40 mouse cellular contexts compared by ENCODE assay signal in genomic region chrX:49618721-49619120, GRCm38 (mm10). TPM values are rescaled to one million over a fixed set of nuclear protein-coding genes. Genes with fewer than 3 reads are reported as not detected.
"Had no signal": no experiment of that assay in that cellular context is flagged by ENCODE, and none has a peak within 500 bp of the region (broad histone marks: within the 10 kb centered on the region; RNA-seq: fewer than 3 reads in every experiment).

No protein-coding gene starts in this region.

- H3K9ac ChIP-seq: embryonic facial prominence, embryonic 12.5 days; embryonic facial prominence, embryonic 13.5 days; embryonic facial prominence, embryonic 15.5 days; forebrain, embryonic 12.5 days; forebrain, embryonic 13.5 days; forebrain, embryonic 15.5 days; forebrain, postnatal 0 days had no signal

- H3K4me1 ChIP-seq: embryonic facial prominence, embryonic 10.5 days; embryonic facial prominence, embryonic 12.5 days; embryonic facial prominence, embryonic 13.5 days; embryonic facial prominence, embryonic 15.5 days; forebrain, embryonic 10.5 days; forebrain, embryonic 12.5 days; forebrain, embryonic 13.5 days; forebrain, embryonic 15.5 days had no signal

- H3K36me3 ChIP-seq: embryonic facial prominence, embryonic 10.5 days; embryonic facial prominence, embryonic 12.5 days; embryonic facial prominence, embryonic 13.5 days; embryonic facial prominence, embryonic 15.5 days; forebrain, embryonic 10.5 days; forebrain, embryonic 12.5 days; forebrain, embryonic 15.5 days had no signal

- DNase-seq: cerebellum, adult 2 months; cerebellum, adult 8-10 months; cerebellum, adult 9-10 months; cerebellum, adult 9-11 months; cerebellum, postnatal 10 days; cerebellum, postnatal 14 days; cerebellum, postnatal 25 days; cerebellum, postnatal 36 days; embryo, embryonic 11 days; forebrain, postnatal 0 days; gastrocnemius, adult 2 months; gastrocnemius, postnatal 10 days; gastrocnemius, postnatal 14 days; gastrocnemius, postnatal 25 days; gastrocnemius, postnatal 36 days; heart, adult 11 months; heart, adult 18-20 months; heart, adult 2 months had no signal

- ATAC-seq: forebrain, embryonic 13.5 days; forebrain, embryonic 14.5 days; forebrain, embryonic 15.5 days; forebrain, embryonic 16.5 days; forebrain, postnatal 0 days had no signal

- H3K27ac ChIP-seq: embryonic facial prominence, embryonic 10.5 days; embryonic facial prominence, embryonic 12.5 days; embryonic facial prominence, embryonic 13.5 days; embryonic facial prominence, embryonic 15.5 days; forebrain, embryonic 10.5 days; forebrain, embryonic 12.5 days; forebrain, embryonic 13.5 days; forebrain, embryonic 15.5 days; gastrocnemius, adult 2 months; heart, adult 2 months had no signal

- H3K4me3 ChIP-seq: embryonic facial prominence, embryonic 10.5 days; embryonic facial prominence, embryonic 12.5 days; embryonic facial prominence, embryonic 13.5 days; embryonic facial prominence, embryonic 15.5 days; erythroblast, embryonic 14.5 days; forebrain, embryonic 10.5 days; forebrain, embryonic 12.5 days; forebrain, embryonic 13.5 days; forebrain, embryonic 15.5 days; gastrocnemius, adult 2 months; heart, adult 2 months had no signal

- H3K4me2 ChIP-seq: embryonic facial prominence, embryonic 12.5 days; embryonic facial prominence, embryonic 13.5 days; embryonic facial prominence, embryonic 15.5 days; forebrain, embryonic 12.5 days; forebrain, embryonic 13.5 days; forebrain, embryonic 15.5 days had no signal

- H3K9me3 ChIP-seq: embryonic facial prominence, embryonic 10.5 days; embryonic facial prominence, embryonic 12.5 days; embryonic facial prominence, embryonic 13.5 days; embryonic facial prominence, embryonic 15.5 days; forebrain, embryonic 10.5 days; forebrain, embryonic 12.5 days; forebrain, embryonic 13.5 days; forebrain, embryonic 15.5 days had no signal

- H3K27me3 ChIP-seq: embryonic facial prominence, embryonic 12.5 days; embryonic facial prominence, embryonic 13.5 days; embryonic facial prominence, embryonic 15.5 days; forebrain, embryonic 12.5 days; forebrain, embryonic 13.5 days; forebrain, embryonic 15.5 days had no signal

RNA-seq across cellular contexts. Expression of gene Olfr1320, which starts 53.4 kb away (rescaled TPM):
- total RNA-seq: common myeloid progenitor, adult 5-6 weeks; forebrain, postnatal 0 days; gastrocnemius, adult 18-20 months; gastrocnemius, adult 2 months; gastrocnemius, adult 8-10 months; gastrocnemius, postnatal 10 days; gastrocnemius, postnatal 14 days; gastrocnemius, postnatal 25 days; gastrocnemius, postnatal 36 days; gastrocnemius, postnatal 4 days; granulocyte monocyte progenitor cell, adult 5-6 weeks; heart, adult 18-20 months; heart, adult 2 months had no signal
- polyA plus RNA-seq: cerebellum, adult 2 months; cortical plate, adult 2 months; embryonic facial prominence, embryonic 10.5 days; embryonic facial prominence, embryonic 11.5 days; embryonic facial prominence, embryonic 12.5 days; embryonic facial prominence, embryonic 13.5 days; embryonic facial prominence, embryonic 14.5 days; embryonic facial prominence, embryonic 15.5 days; erythroblast, embryonic 14.5 days; forebrain, embryonic 10.5 days; forebrain, embryonic 11.5 days; forebrain, embryonic 12.5 days; forebrain, embryonic 13.5 days; forebrain, embryonic 14.5 days; forebrain, embryonic 15.5 days; forebrain, embryonic 16.5 days; forebrain, postnatal 0 days; frontal cortex, adult 2 months; gonadal fat pad, adult 2 months; heart, adult 2 months had no signal
